Mouse (Mus musculus): ENCODE results near the gene Stat6.

The Stat6 gene

GRCm38 (mm10) chr10:127642772-127643552, at the start of gene Stat6:
Stat6 (plus strand) TSS chr10:127642986.
- peak; percentile 92 for DNase-seq (ENCODE audit: low read depth, low spot score)
- H3K36me3 ChIP-seq (ENCODE audit: control insufficient read depth, insufficient read depth, low read length, poor library complexity, severe bottlenecking) = peaks cover 3% of the 10 kb centered on the region; the same call in 1 of the 2 replicates

GRCm38 (mm10) chr10:127594405-127594804, 48.4 kb upstream of the Stat6 start:
- no peaks in the 10 kb centered on the region for H3K27me3 ChIP-seq (ENCODE audit: control insufficient read depth, insufficient read depth, low read length, poor library complexity, severe bottlenecking)
- no peaks in the 10 kb centered on the region for H3K36me3 ChIP-seq (ENCODE audit: control insufficient read depth, insufficient read depth, low read length, poor library complexity, severe bottlenecking)
- no peak for DNase-seq (ENCODE audit: low read depth, low spot score)

More at GRCm38 (mm10) chr10:127642772-127643552, at the start of gene Stat6:
- no peaks in the 10 kb centered on the region for H3K27me3 ChIP-seq (ENCODE audit: control insufficient read depth, insufficient read depth, low read length, poor library complexity, severe bottlenecking)

- H3K36me3 ChIP-seq (ENCODE audit: control insufficient read depth, insufficient read depth, low read length, poor library complexity, severe bottlenecking) = no peaks in the 10 kb centered on the region
- H3K27me3 ChIP-seq (ENCODE audit: control insufficient read depth, insufficient read depth, low read length, poor library complexity, severe bottlenecking) = no peaks in the 10 kb centered on the region
- DNase-seq (ENCODE audit: low read depth, low spot score) = no peak
Observed at GRCm38 (mm10) chr10:127594930-127595715, 47.7 kb upstream of the Stat6 start.

- DNase-seq (ENCODE audit: low read depth, low spot score) = no peak
- Histone ChIP-seq H3K27me3 (ENCODE audit: control insufficient read depth, insufficient read depth, low read length, poor library complexity, severe bottlenecking) (no peaks in the 10 kb centered on the region), H3K36me3 (ENCODE audit: control insufficient read depth, insufficient read depth, low read length, poor library complexity, severe bottlenecking) (no peaks in the 10 kb centered on the region)
Observed at GRCm38 (mm10) chr10:127596321-127596941, 46.4 kb upstream of the Stat6 start.

- no peaks in the 10 kb centered on the region for H3K36me3 ChIP-seq (ENCODE audit: control insufficient read depth, insufficient read depth, low read length, poor library complexity, severe bottlenecking)
- no peak for DNase-seq (ENCODE audit: low read depth, low spot score)
- H3K27me3 ChIP-seq (ENCODE audit: control insufficient read depth, insufficient read depth, low read length, poor library complexity, severe bottlenecking) = no peaks in the 10 kb centered on the region
Observed at GRCm38 (mm10) chr10:127597311-127597901, 45.4 kb upstream of the Stat6 start.

- DNase-seq (ENCODE audit: low read depth, low spot score) = no peak
- Histone ChIP-seq H3K27me3 (ENCODE audit: control insufficient read depth, insufficient read depth, low read length, poor library complexity, severe bottlenecking) (no peaks in the 10 kb centered on the region), H3K36me3 (ENCODE audit: control insufficient read depth, insufficient read depth, low read length, poor library complexity, severe bottlenecking) (no peaks in the 10 kb centered on the region)
Observed at GRCm38 (mm10) chr10:127598607-127599006, 44.2 kb upstream of the Stat6 start.

GRCm38 (mm10) chr10:127599252-127599651, 43.5 kb upstream of the Stat6 start:
- Histone ChIP-seq H3K36me3 (ENCODE audit: control insufficient read depth, insufficient read depth, low read length, poor library complexity, severe bottlenecking) (no peaks in the 10 kb centered on the region), H3K27me3 (ENCODE audit: control insufficient read depth, insufficient read depth, low read length, poor library complexity, severe bottlenecking) (no peaks in the 10 kb centered on the region)
- DNase-seq (ENCODE audit: low read depth, low spot score) = no peak

GRCm38 (mm10) chr10:127599779-127600541, 42.8 kb upstream of the Stat6 start:
- H3K36me3 ChIP-seq (ENCODE audit: control insufficient read depth, insufficient read depth, low read length, poor library complexity, severe bottlenecking) = no peaks in the 10 kb centered on the region
- no peaks in the 10 kb centered on the region for H3K27me3 ChIP-seq (ENCODE audit: control insufficient read depth, insufficient read depth, low read length, poor library complexity, severe bottlenecking)
- no peak for DNase-seq (ENCODE audit: low read depth, low spot score)

- Histone ChIP-seq H3K36me3 (ENCODE audit: control insufficient read depth, insufficient read depth, low read length, poor library complexity, severe bottlenecking) (no peaks in the 10 kb centered on the region), H3K27me3 (ENCODE audit: control insufficient read depth, insufficient read depth, low read length, poor library complexity, severe bottlenecking) (no peaks in the 10 kb centered on the region)
- no peak for DNase-seq (ENCODE audit: low read depth, low spot score)
Observed at GRCm38 (mm10) chr10:127602194-127602593, 40.6 kb upstream of the Stat6 start.

- peak; percentile 37 for DNase-seq (ENCODE audit: low read depth, low spot score)
- Histone ChIP-seq H3K27me3 (ENCODE audit: control insufficient read depth, insufficient read depth, low read length, poor library complexity, severe bottlenecking) (no peaks in the 10 kb centered on the region), H3K36me3 (ENCODE audit: control insufficient read depth, insufficient read depth, low read length, poor library complexity, severe bottlenecking) (no peaks in the 10 kb centered on the region)
Observed at GRCm38 (mm10) chr10:127603437-127604371, 39.1 kb upstream of the Stat6 start.

- DNase-seq (ENCODE audit: low read depth, low spot score) = peak; percentile 54
- Histone ChIP-seq H3K36me3 (ENCODE audit: control insufficient read depth, insufficient read depth, low read length, poor library complexity, severe bottlenecking) (no peaks in the 10 kb centered on the region), H3K27me3 (ENCODE audit: control insufficient read depth, insufficient read depth, low read length, poor library complexity, severe bottlenecking) (no peaks in the 10 kb centered on the region)
Observed at GRCm38 (mm10) chr10:127604465-127605250, 38.1 kb upstream of the Stat6 start.

GRCm38 (mm10) chr10:127605251-127605547, 37.6 kb upstream of the Stat6 start:
- no peaks in the 10 kb centered on the region for H3K36me3 ChIP-seq (ENCODE audit: control insufficient read depth, insufficient read depth, low read length, poor library complexity, severe bottlenecking)
- no peak for DNase-seq (ENCODE audit: low read depth, low spot score)
- no peaks in the 10 kb centered on the region for H3K27me3 ChIP-seq (ENCODE audit: control insufficient read depth, insufficient read depth, low read length, poor library complexity, severe bottlenecking)

GRCm38 (mm10) chr10:127605756-127606155, 37.0 kb upstream of the Stat6 start:
- Histone ChIP-seq H3K27me3 (ENCODE audit: control insufficient read depth, insufficient read depth, low read length, poor library complexity, severe bottlenecking) (no peaks in the 10 kb centered on the region), H3K36me3 (ENCODE audit: control insufficient read depth, insufficient read depth, low read length, poor library complexity, severe bottlenecking) (no peaks in the 10 kb centered on the region)
- no peak for DNase-seq (ENCODE audit: low read depth, low spot score)

All from splenic B cell, adult 2 months (primary cell).